ENCODE assay signal across 9 mouse cellular contexts in genomic region chr6:88113139-88113538, GRCm38 (mm10). TPM values are rescaled to one million over a fixed set of nuclear protein-coding genes. Genes with fewer than 3 reads are reported as not detected.
DNase-seq lines count a peak whose midpoint lies in the region; ATAC-seq lines count a peak whose summit lies in the region.
"Had no signal": no experiment of that assay in that cellular context is flagged by ENCODE, and none has a peak within 500 bp of the region (broad histone marks: within the 10 kb centered on the region; RNA-seq: fewer than 3 reads in every experiment).

No protein-coding gene starts in this region.

- H3K4me2 ChIP-seq in heart, embryonic 12.5 days: no peak overlapping the region
- no peak overlapping the region for H3K4me2 ChIP-seq in midbrain, embryonic 11.5 days

- intact Hi-C loops in left cerebral cortex, postnatal 4 days (cut with DNase I): loop anchor here (5.0 kb wide), 1 partner anchor 389 kb away; no protein-coding TSS in a partner anchor

- ATAC-seq in heart, embryonic 12.5 days (ENCODE audit: insufficient number of reproducible peaks, low FRiP score): no peak
- peak; percentile 46 for ATAC-seq in inflammation-experienced regulatory T-cells, adult 6 months
- ATAC-seq in midbrain, embryonic 11.5 days (ENCODE audit: low FRiP score): peak; percentile 85

- H3K9ac ChIP-seq in heart, embryonic 12.5 days: no peak overlapping the region
- peak overlapping the region; percentile 31 for H3K9ac ChIP-seq in midbrain, embryonic 11.5 days (ENCODE audit: low read length)

- H3K27me3 ChIP-seq in heart, embryonic 12.5 days (replicated peaks): 0 out of 2 replicates have a peak, but pooled peaks cover 17% of the 10 kb centered on the region
- H3K27me3 ChIP-seq in midbrain, embryonic 11.5 days (ENCODE audit: control insufficient read depth, insufficient read depth, low read length): no peaks in the 10 kb centered on the region

- no peaks in the 10 kb centered on the region for H3K9me3 ChIP-seq in heart, embryonic 12.5 days (replicated peaks)
- H3K9me3 ChIP-seq in midbrain, embryonic 11.5 days (ENCODE audit: control insufficient read depth, low read length): no peaks in the 10 kb centered on the region

- DNase-seq in heart, adult 18-20 months: peak; percentile 45 to 77
- peak; percentile 65 for DNase-seq in cerebellum, adult 8-10 months
- peak; percentile 82 for DNase-seq in forelimb bud, embryonic 11.5 days (ENCODE audit: low read depth, low spot score)
- DNase-seq in left cerebral cortex, postnatal 4 days: peak; percentile 73
- peak; percentile 95 for DNase-seq in midbrain, embryonic 11.5 days (ENCODE audit: low spot score, missing footprints)
- peak; percentile 22 to 42 for DNase-seq in spleen, postnatal 14 days (ENCODE audit: low spot score in 2 of 2)

- no peak overlapping the region for H3K4me3 ChIP-seq in heart, embryonic 12.5 days
- no peak overlapping the region for H3K4me3 ChIP-seq in midbrain, embryonic 11.5 days (ENCODE audit: low read depth, low read length)
- H3K4me3 ChIP-seq: myocyte had no signal

- WGBS in heart, embryonic 12.5 days: 33% methylated on average over 7 of the region's 7 CpGs
- 28% methylated on average over 7 of the region's 7 CpGs for WGBS in midbrain, embryonic 11.5 days

- H3K4me1 ChIP-seq in heart, embryonic 12.5 days (replicated peaks): peaks cover 16% of the 10 kb centered on the region
- H3K4me1 ChIP-seq in midbrain, embryonic 11.5 days (ENCODE audit: control insufficient read depth, insufficient read depth, low read length): 0 out of 2 replicates have a peak, but pooled peaks cover 3% of the 10 kb centered on the region

- H3K27ac ChIP-seq in heart, embryonic 12.5 days (ENCODE audit: poor library complexity, severe bottlenecking): no peak overlapping the region
- no peak overlapping the region for H3K27ac ChIP-seq in midbrain, embryonic 11.5 days (ENCODE audit: low read depth, low read length)

- no peaks in the 10 kb centered on the region for H3K36me3 ChIP-seq in heart, embryonic 12.5 days
- no peaks in the 10 kb centered on the region for H3K36me3 ChIP-seq in midbrain, embryonic 11.5 days (ENCODE audit: control insufficient read depth, insufficient read depth, low read length)

RNA-seq across cellular contexts. Expression of gene Rpn1, which starts 28.9 kb away (rescaled TPM):
- total RNA-seq in heart, adult 18-20 months (2021): 100 to 1,000 TPM; 104 to 108 TPM
- polyA plus RNA-seq in heart, embryonic 12.5 days (2016; fragmentation: Nextera tagmentation; extraction: Ambion mirVana): 225 and 227 TPM in 2 replicates
- 100 to 1,000 TPM in 2 of 3 experiments, 10 to 100 TPM in 1; 82.7 to 138 (median 128) TPM for polyA plus RNA-seq in inflammation-experienced regulatory T-cells, adult 6 months (2017; shearing (Covaris generic))
- total RNA-seq in left cerebral cortex, postnatal 4 days (2021): 100 to 1,000 TPM; 186 to 197 TPM
- polyA plus RNA-seq in midbrain, embryonic 11.5 days (2014; fragmentation: Nextera tagmentation; extraction: Ambion mirVana): 267 and 272 TPM in 2 replicates

Comparison
In these comparisons a context has a peak if more than half of its experiments do, and no peak if none do; other contexts are left out.
1. DNase-seq: peak in every context shown above with its lines; median percentile 95 in midbrain, embryonic 11.5 days; 82 in forelimb bud, embryonic 11.5 days; 73 in left cerebral cortex, postnatal 4 days; 65 in cerebellum, adult 8-10 months; 61 in heart, adult 18-20 months; 32 in spleen, postnatal 14 days.